Mouse (Mus musculus) embryonic facial prominence, embryonic 13.5 days (tissue): ENCODE data around the gene Kdm4d. TPM values are rescaled to one million over a fixed set of nuclear protein-coding genes. Genes with fewer than 3 reads are reported as not detected.

ENCODE experiments used
- ATAC-seq: fragments of 200-750 bp; cut with Nextera tagmentation; 2 replicates; pipeline ENCODE4 v1.8.0; 2017; ENCODE audit warnings: low read depth; ENCODE audit not compliant: insufficient number of reproducible peaks, insufficient read depth, low FRiP score, low TSS enrichment
- H3K27ac ChIP-seq: fragments of 300-500 bp; sonication (generic); 2 replicates; pipeline ENCODE4 v1.5.1; 2015; ENCODE audit warnings: moderate library complexity, mild to moderate bottlenecking, inconsistent platforms
- H3K27me3 ChIP-seq: fragments of 300-500 bp; sonication (generic); 2 replicates; pipeline ENCODE4 v1.6.1; 2015; ENCODE audit warnings: mild to moderate bottlenecking, inconsistent platforms
- H3K36me3 ChIP-seq: fragments of 300-500 bp; sonication (generic); 2 replicates; pipeline ENCODE4 v1.6.1; 2015; ENCODE audit warnings: mild to moderate bottlenecking, inconsistent platforms
- H3K4me1 ChIP-seq: fragments of 300-500 bp; sonication (generic); 2 replicates; pipeline ENCODE4 v1.6.1; 2015; ENCODE audit warnings: inconsistent platforms
- H3K4me2 ChIP-seq: fragments of 300-500 bp; sonication (generic); 2 replicates; pipeline ENCODE4 v1.6.1; 2015; ENCODE audit warnings: moderate library complexity, mild to moderate bottlenecking, inconsistent platforms
- H3K4me3 ChIP-seq: fragments of 300-500 bp; sonication (generic); 2 replicates; pipeline ENCODE4 v1.5.1; 2015; ENCODE audit warnings: mild to moderate bottlenecking, inconsistent platforms
- H3K9ac ChIP-seq: fragments of 300-500 bp; sonication (generic); 2 replicates; pipeline ENCODE4 v1.6.1; 2015; ENCODE audit warnings: mild to moderate bottlenecking, inconsistent platforms
- H3K9me3 ChIP-seq: fragments of 300-500 bp; sonication (generic); 2 replicates; pipeline ENCODE4 v1.6.1; 2016; ENCODE audit warnings: inconsistent platforms
- WGBS: fragments of 180-500 bp; shearing (Covaris S2); methylation state at CpG from one replicate; pipeline ENCODE4 v1.1.7; 2015; ENCODE audit warnings: mixed read lengths; 5-methylcytosine and 5-hydroxymethylcytosine counted together
- polyA plus RNA-seq: library from polyadenylated mRNA; unstranded; fragments of >200 nt; fragmentation: Nextera tagmentation; extraction: Ambion mirVana; gene quantifications from 2 replicates; pipeline ENCODE4 v1.2.1, GENCODE M21; 2015

Gene Kdm4d
- 0.41 and 0.56 TPM in 2 replicates for polyA plus RNA-seq

GRCm38 (mm10) chr9:14500023-14500915 is at the start of gene Kdm4d, which contains the start of gene Cwc15:
Gene Kdm4d (minus strand): TSS chr9:14500482.
Gene Cwc15 (plus strand): TSS chr9:14500617.
- Histone ChIP-seq H3K9ac (peak within 1 kb of the TSS; percentile 91), H3K27me3 (no peaks in the 10 kb centered on the region), H3K9me3 (no peaks in the 10 kb centered on the region), H3K36me3 (peaks cover 29% of the 10 kb centered on the region), H3K4me2 (peak within 1 kb of the TSS; percentile 72), H3K4me3 (peak within 1 kb of the TSS; percentile 86), H3K27ac (peak within 1 kb of the TSS; percentile 76), H3K4me1 (peaks cover 15% of the 10 kb centered on the region)
- peak; percentile 96 for ATAC-seq
- under 1% methylated on average over 59 of the region's 59 CpGs for WGBS

DNA sequence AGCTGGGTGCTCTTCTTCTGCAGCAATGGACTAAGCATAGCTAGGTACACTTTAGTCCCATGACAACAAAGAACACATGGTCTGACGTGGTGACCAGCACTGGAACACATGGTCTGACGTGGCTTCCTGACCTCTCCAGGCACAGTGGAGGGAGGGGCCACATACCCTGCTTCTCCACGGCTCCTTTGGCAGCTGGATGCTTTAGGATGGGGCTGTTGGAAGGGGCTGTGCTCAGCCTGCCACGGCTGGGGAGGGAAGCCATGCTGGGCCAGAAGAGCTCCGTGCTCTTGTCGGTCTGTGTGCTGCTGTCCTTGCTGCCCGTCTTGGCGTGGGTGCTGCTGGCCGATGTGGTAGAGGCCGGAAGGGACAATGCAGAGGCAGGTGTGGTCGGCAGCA is 48.1 kb upstream of the Kdm4d start:
- no peak overlapping the region for H3K4me3 ChIP-seq
- 0 out of 2 replicates have a peak, but pooled peaks cover 7% of the 10 kb centered on the region for H3K4me1 ChIP-seq
- ATAC-seq, result no peak
- H3K9me3 ChIP-seq, result no peaks in the 10 kb centered on the region
- 0 out of 2 replicates have a peak overlapping the region, but pooled peaks have one; percentile 21 for H3K9ac ChIP-seq
- H3K4me2 ChIP-seq, result no peak overlapping the region
- no peak overlapping the region for H3K27ac ChIP-seq
- peaks cover 97% of the 10 kb centered on the region for H3K36me3 ChIP-seq
- 59% methylated on average over 11 of the region's 11 CpGs for WGBS
- H3K27me3 ChIP-seq, result no peaks in the 10 kb centered on the region

DNA sequence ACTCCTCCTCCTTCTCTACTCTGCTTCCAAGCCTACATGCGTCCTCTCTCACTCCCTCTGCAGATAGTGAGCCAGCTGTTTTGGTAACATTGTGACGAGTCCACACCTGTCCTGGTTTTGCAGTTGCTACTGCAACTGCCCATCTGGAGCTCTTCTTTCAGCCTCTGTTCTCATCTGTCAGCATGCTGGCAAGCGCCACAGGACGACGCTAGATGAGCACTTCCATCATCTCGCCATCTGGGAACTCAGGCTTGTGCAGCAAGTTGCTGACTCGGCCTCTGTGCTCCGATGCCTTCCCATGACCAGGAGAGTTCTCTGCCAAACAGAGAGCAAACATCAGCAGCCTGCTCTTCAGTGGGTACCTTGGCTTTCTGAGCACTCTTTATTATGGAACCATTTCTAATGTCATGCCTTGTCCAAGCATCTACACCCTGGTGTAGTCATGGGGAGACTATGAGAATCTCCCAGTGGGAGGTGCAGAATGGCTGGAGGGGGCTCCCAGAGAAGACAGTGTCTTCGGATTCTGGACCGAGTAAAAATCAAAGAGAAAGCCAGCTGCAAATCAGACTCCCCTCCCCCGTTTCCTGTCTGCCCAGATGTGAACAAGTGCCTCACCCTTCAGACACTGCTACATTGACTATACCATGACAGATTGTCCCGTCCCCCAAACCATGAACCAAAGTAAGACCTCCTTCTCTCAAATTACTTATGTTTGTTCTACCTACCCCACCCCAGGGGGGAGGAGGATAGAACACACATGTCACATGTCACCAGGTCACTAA is 47.5 kb upstream of the Kdm4d start:
- ATAC-seq, result no peak
- Histone ChIP-seq H3K36me3 (peaks cover 96% of the 10 kb centered on the region), H3K27ac (peak overlapping the region; percentile 16; the same call in 1 of the 2 replicates), H3K4me3 (no peak overlapping the region), H3K4me2 (no peak overlapping the region), H3K9me3 (no peaks in the 10 kb centered on the region), H3K4me1 (0 out of 2 replicates have a peak, but pooled peaks cover 7% of the 10 kb centered on the region), H3K27me3 (no peaks in the 10 kb centered on the region), H3K9ac (0 out of 2 replicates have a peak overlapping the region, but pooled peaks have one; percentile 21)
- 56% methylated on average over 12 of the region's 12 CpGs for WGBS

DNA sequence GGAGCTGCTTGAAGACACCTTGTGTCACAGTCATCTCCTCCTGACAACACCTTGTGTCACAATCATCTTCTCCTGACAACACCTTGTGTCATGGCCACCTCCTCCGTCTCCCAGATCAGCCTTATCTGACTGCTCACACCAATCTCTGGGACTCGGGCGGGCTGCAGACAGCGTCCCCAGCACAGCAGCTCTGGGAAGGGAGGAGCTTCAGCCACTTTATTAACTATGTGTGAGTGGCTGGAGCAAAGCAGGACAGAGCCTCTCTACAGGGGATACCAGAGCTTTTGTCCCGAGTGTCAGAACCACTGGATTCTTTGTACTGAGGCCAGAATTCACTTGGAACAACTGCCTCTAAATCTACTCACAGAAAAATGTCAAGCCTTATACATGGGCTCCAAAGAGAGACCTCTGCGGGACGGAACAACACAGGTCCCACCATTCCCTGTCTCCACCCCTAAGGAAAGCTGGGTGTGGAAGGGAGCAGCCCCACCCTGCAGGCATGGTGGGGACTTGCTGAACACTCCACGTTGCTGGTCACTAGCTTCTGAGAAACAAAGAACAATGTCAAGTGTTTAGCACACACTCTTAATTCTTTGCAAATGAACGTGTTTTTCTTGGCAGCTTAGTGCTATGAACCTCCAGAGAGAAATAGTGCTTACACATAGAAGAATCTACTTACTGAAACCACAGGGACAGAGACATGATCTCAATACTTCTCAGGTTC is 43.9 kb upstream of the Kdm4d start:
- no peak overlapping the region for H3K27ac ChIP-seq
- H3K36me3 ChIP-seq, result peaks cover 97% of the 10 kb centered on the region
- H3K4me1 ChIP-seq, result 0 out of 2 replicates have a peak, but pooled peaks cover 7% of the 10 kb centered on the region
- no peaks in the 10 kb centered on the region for H3K9me3 ChIP-seq
- no peak overlapping the region for H3K9ac ChIP-seq
- WGBS, result 75% methylated on average over 9 of the region's 9 CpGs
- no peaks in the 10 kb centered on the region for H3K27me3 ChIP-seq
- no peak overlapping the region for H3K4me2 ChIP-seq
- no peak overlapping the region for H3K4me3 ChIP-seq
- ATAC-seq, result no peak

DNA sequence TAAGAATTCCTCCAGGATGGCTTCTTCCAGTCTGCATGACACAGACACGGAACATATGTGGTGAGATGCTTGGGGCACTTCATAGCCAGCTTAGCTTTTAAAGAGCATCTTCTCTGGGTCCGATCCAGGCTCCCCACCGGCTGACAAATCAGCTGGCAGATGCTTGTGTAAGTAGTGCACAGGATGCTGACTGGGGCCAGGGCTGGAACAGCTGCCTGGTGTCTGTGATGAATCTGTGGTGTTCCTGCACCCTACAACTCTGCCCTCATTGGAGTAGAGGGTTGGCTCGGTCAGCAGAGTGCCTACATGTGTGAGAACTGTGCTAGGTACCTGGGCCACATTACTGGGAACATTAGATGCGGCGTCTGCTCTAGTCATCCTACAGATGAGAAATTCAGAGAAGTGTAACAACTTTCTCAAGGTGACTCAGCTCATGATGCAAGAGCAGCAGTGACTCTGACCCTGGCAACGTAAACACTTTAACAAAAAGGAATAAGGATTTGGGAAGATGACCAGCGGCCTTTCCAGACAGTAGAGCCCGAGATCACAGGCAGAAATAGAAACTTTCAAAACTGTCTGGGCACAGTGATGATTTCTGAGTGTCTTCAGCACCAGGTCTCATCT is 34.7 kb upstream of the Kdm4d start:
- no peak overlapping the region for H3K4me3 ChIP-seq
- peaks cover 17% of the 10 kb centered on the region for H3K36me3 ChIP-seq
- no peaks in the 10 kb centered on the region for H3K9me3 ChIP-seq
- H3K27ac ChIP-seq, result no peak overlapping the region
- no peak overlapping the region for H3K4me2 ChIP-seq
- 87% methylated on average over 9 of the region's 9 CpGs for WGBS
- no peak overlapping the region for H3K9ac ChIP-seq
- ATAC-seq, result no peak
- H3K27me3 ChIP-seq, result no peaks in the 10 kb centered on the region
- no peaks in the 10 kb centered on the region for H3K4me1 ChIP-seq

GRCm38 (mm10) chr9:14533659-14534058 is 33.4 kb upstream of the Kdm4d start:
- no peaks in the 10 kb centered on the region for H3K9me3 ChIP-seq

GRCm38 (mm10) chr9:14532283-14532682 is 32.0 kb upstream of the Kdm4d start:
- no peak overlapping the region for H3K27ac ChIP-seq
- H3K9me3 ChIP-seq, result no peaks in the 10 kb centered on the region
- ATAC-seq, result no peak
- 40% methylated on average over 3 of the region's 3 CpGs for WGBS
- H3K36me3 ChIP-seq, result no peaks in the 10 kb centered on the region
- H3K27me3 ChIP-seq, result no peaks in the 10 kb centered on the region
- no peak overlapping the region for H3K9ac ChIP-seq
- no peak overlapping the region for H3K4me3 ChIP-seq
- no peak overlapping the region for H3K4me2 ChIP-seq
- no peaks in the 10 kb centered on the region for H3K4me1 ChIP-seq

More at GRCm38 (mm10) chr9:14533659-14534058, 33.4 kb upstream of the Kdm4d start:
- Histone ChIP-seq H3K27ac (no peak overlapping the region), H3K4me3 (no peak overlapping the region), H3K36me3 (peaks cover 4% of the 10 kb centered on the region), H3K27me3 (no peaks in the 10 kb centered on the region), H3K4me1 (no peaks in the 10 kb centered on the region), H3K9ac (no peak overlapping the region), H3K4me2 (no peak overlapping the region)
- no peak for ATAC-seq
- WGBS, result 83% methylated on average over 2 of the region's 2 CpGs

DNA sequence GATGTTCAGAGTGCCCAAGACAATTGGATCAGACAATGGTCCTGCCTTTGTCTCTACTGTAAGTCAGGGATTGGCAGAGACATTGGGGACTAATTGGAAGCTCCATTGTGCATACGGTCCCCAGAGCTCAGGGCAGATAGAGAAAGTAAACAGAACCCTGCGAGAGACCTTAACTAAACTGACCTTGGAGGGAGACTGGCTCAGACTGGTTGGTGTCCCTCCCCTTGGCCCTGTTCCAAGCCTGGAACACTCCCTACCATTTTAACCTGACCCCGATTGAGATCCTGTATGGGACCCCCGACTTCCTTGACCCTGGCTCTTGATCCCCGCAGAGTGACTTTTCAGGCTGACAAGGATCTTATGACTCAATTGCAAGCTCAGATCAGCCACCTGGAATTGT is 29.7 kb upstream of the Kdm4d start:
- 75% methylated on average over 5 of the region's 5 CpGs for WGBS
- no peak overlapping the region for H3K4me2 ChIP-seq
- H3K9ac ChIP-seq, result no peak overlapping the region
- no peaks in the 10 kb centered on the region for H3K36me3 ChIP-seq
- H3K27ac ChIP-seq, result no peak overlapping the region
- no peaks in the 10 kb centered on the region for H3K27me3 ChIP-seq
- no peak for ATAC-seq
- H3K4me3 ChIP-seq, result no peak overlapping the region
- H3K4me1 ChIP-seq, result no peaks in the 10 kb centered on the region
- H3K9me3 ChIP-seq, result no peaks in the 10 kb centered on the region

GRCm38 (mm10) chr9:14523408-14524043 is 23.2 kb upstream of the Kdm4d start:
- Histone ChIP-seq H3K4me3 (no peak overlapping the region), H3K27ac (no peak overlapping the region), H3K4me2 (no peak overlapping the region), H3K4me1 (peaks cover 12% of the 10 kb centered on the region; the same call in 1 of the 2 replicates), H3K36me3 (no peaks in the 10 kb centered on the region), H3K27me3 (no peaks in the 10 kb centered on the region), H3K9ac (no peak overlapping the region), H3K9me3 (no peaks in the 10 kb centered on the region)
- 9% methylated on average over 4 of the region's 4 CpGs for WGBS
- ATAC-seq, result no peak

DNA sequence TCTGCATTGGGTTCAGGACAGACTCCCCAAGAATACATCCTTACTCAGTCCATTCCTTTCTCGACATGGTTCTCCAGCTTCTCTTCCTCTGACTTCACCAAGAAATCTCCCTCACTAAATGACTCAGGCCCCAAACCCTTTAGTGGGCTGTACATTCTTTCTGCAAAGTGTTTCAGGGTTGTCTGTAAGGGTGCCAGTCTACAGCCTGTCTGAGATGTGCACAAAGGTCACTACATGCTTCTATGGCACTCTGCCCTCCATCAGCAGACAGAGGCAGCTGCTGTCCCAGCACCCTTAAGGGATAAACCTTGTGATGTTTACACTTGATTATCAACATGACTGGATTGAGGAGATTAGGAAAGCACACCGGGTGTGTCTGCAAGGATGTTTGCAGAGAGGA is 21.4 kb upstream of the Kdm4d start:
- no peak overlapping the region for H3K4me2 ChIP-seq

More for the DNA sequence above, 21.4 kb upstream of the Kdm4d start:
- no peak overlapping the region for H3K4me3 ChIP-seq
- H3K27ac ChIP-seq, result no peak overlapping the region
- WGBS, result 53% methylated on average over 2 of the region's 2 CpGs
- H3K4me1 ChIP-seq, result peaks cover 18% of the 10 kb centered on the region; the same call in 1 of the 2 replicates
- no peak for ATAC-seq
- no peak overlapping the region for H3K9ac ChIP-seq
- H3K36me3 ChIP-seq, result no peaks in the 10 kb centered on the region
- no peaks in the 10 kb centered on the region for H3K9me3 ChIP-seq
- H3K27me3 ChIP-seq, result no peaks in the 10 kb centered on the region
